Comparison of ENCODE assay signal across 8 mouse cellular contexts in the genomic region with DNA sequence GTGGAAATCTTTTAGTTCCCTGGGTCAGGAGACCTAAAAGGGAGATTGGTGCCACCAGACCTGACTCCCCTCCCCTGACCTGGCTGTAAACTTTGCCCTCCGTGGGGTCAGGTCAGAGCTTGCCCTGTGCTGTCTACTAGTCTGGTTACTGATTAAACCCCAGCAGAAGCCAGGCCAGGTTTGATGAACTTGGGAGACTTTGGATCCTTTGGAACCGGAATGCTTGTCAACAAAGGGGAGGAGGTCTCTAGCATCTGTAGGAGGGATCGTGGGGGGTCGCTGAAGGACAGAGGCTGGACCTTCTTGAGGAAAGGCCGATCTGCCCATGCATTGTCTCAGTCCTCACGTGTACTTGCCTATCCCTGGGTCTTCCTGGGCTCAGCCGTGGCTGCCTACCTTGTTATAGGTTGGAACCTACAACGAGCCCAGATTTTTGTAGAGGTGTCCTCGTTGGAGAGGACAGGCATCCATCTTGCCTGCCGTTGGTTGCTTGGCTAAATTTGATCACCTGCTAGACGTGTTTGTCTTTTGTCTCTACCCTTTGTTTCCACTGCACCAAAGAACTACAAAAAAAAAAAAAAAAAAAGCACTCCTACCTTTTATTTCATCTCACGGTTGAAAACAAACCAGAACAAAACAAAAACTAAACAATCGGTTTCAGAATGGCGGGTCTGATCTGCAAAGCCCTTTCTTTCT. TPM values are rescaled to one million over a fixed set of nuclear protein-coding genes. Genes with fewer than 3 reads are reported as not detected.
DNase-seq lines count a peak whose midpoint lies in the region; ATAC-seq and TF ChIP-seq lines count a peak whose summit lies in the region.

No protein-coding gene starts in this region.

- 22% methylated on average over 14 of the region's 14 CpGs for WGBS in forebrain, embryonic 11.5 days
- 24% methylated on average over 14 of the region's 14 CpGs for WGBS in kidney, postnatal 0 days

- H3K9me3 ChIP-seq in forebrain, embryonic 11.5 days (ENCODE audit: control insufficient read depth, low read length) = no peaks in the 10 kb centered on the region
- H3K9me3 ChIP-seq in kidney, postnatal 0 days (replicated peaks; ENCODE audit: low read length) = no peaks in the 10 kb centered on the region

- H3K27me3 ChIP-seq in forebrain, embryonic 11.5 days (ENCODE audit: control insufficient read depth, insufficient read depth, low read length) = no peaks in the 10 kb centered on the region
- H3K27me3 ChIP-seq in kidney, postnatal 0 days (ENCODE audit: insufficient read depth, low read length) = no peaks in the 10 kb centered on the region

- no peaks in the 10 kb centered on the region for H3K36me3 ChIP-seq in forebrain, embryonic 11.5 days (ENCODE audit: control insufficient read depth, insufficient read depth, low read length)
- no peaks in the 10 kb centered on the region for H3K36me3 ChIP-seq in kidney, postnatal 0 days (ENCODE audit: insufficient read depth, low read length)

- H3K4me2 ChIP-seq in forebrain, embryonic 11.5 days (ENCODE audit: low read depth, low read length, severe bottlenecking) = peak overlapping the region; percentile 91
- H3K4me2 ChIP-seq in kidney, postnatal 0 days (ENCODE audit: low read length) = peak overlapping the region; percentile 88

- H3K4me1 ChIP-seq in forebrain, embryonic 11.5 days (replicated peaks; ENCODE audit: control insufficient read depth, insufficient read depth, low read length) = peaks cover 34% of the 10 kb centered on the region; the same call in 1 of the 2 replicates
- H3K4me1 ChIP-seq in kidney, postnatal 0 days (replicated peaks; ENCODE audit: insufficient read depth, low read length) = peaks cover 42% of the 10 kb centered on the region

- TF ChIP-seq CTCF in kidney, postnatal 0 days (IDR thresholded peaks at IDR 0.05; ENCODE audit: low read depth) = no peak

- DNase-seq in embryo, embryonic 10 days (ENCODE audit: low spot score) = peak; percentile 68
- no peak for DNase-seq in embryo, embryonic 11 days
- peak; percentile 61 for DNase-seq in forebrain, embryonic 11.5 days (ENCODE audit: low spot score)
- peak; percentile 41 for DNase-seq in kidney, postnatal 0 days (ENCODE audit: low spot score)
- DNase-seq in naive thymus-derived CD4-positive, alpha-beta T cell, adult 2 months (ENCODE audit: low read depth) = peak; percentile 56
- DNase-seq in layer of hippocampus, adult 18-20 months (ENCODE audit: low spot score in 2 of 2) = no peak
- DNase-seq in urinary bladder, postnatal 25 days (ENCODE audit: low spot score) = no peak
- DNase-seq in spleen, adult 18-20 months = no peak

- ATAC-seq in forebrain, embryonic 11.5 days (replicated peaks; ENCODE audit: low FRiP score) = no peak
- peak; percentile 14; the same call in 1 of the 2 replicates for ATAC-seq in kidney, postnatal 0 days (replicated peaks; ENCODE audit: low FRiP score, low read depth)

- peak overlapping the region; percentile 18 for H3K4me3 ChIP-seq in forebrain, embryonic 11.5 days (ENCODE audit: low read depth, low read length)
- H3K4me3 ChIP-seq in kidney, postnatal 0 days (replicated peaks; ENCODE audit: low read depth, low read length) = no peak overlapping the region; the same call in 1 of the 2 replicates

- H3K9ac ChIP-seq in forebrain, embryonic 11.5 days (ENCODE audit: low read length) = peak overlapping the region; percentile 52
- H3K9ac ChIP-seq in kidney, postnatal 0 days (ENCODE audit: low read depth, low read length) = 0 out of 2 replicates have a peak overlapping the region, but pooled peaks have one; percentile 35

- H3K27ac ChIP-seq in forebrain, embryonic 11.5 days (ENCODE audit: low read depth, low read length) = peak overlapping the region; percentile 53
- H3K27ac ChIP-seq in kidney, postnatal 0 days = peak overlapping the region; percentile 82

RNA-seq across cellular contexts. Expression of a gene that starts 3.5 kb away (rescaled TPM):
- 30.5 and 32.1 TPM in 2 replicates for polyA plus RNA-seq in forebrain, embryonic 11.5 days (2014; fragmentation: Nextera tagmentation; extraction: Ambion mirVana)
- polyA plus RNA-seq in kidney, postnatal 0 days (2015; fragmentation: Nextera tagmentation; extraction: Ambion mirVana) = 31.3 and 36.8 TPM in 2 replicates
- total RNA-seq in layer of hippocampus, adult 18-20 months (2021) = 100 to 1,000 TPM; 275 to 296 TPM

Comparison
In these comparisons a context has a peak if more than half of its experiments do, and no peak if none do; other contexts are left out.
1. DNase-seq: peak in embryo, embryonic 10 days (single experiment), forebrain, embryonic 11.5 days (single experiment), kidney, postnatal 0 days (single experiment) and naive thymus-derived CD4-positive, alpha-beta T cell, adult 2 months (single experiment); none in embryo, embryonic 11 days (single experiment), layer of hippocampus, adult 18-20 months (0 of 2), urinary bladder, postnatal 25 days (single experiment) and spleen, adult 18-20 months (0 of 2).